Mouse (Mus musculus) MEL (cell line): ENCODE results near the gene C1rl. TPM values are rescaled to one million over a fixed set of nuclear protein-coding genes. Genes with fewer than 3 reads are reported as not detected.

Experiments used
- DNase-seq: peaks from one replicate; pipeline ENCODE4 v3.0.0; 2011; ENCODE audit warnings: low read depth, low spot score
- H3K27ac ChIP-seq: 2 replicates; pipeline ENCODE4 v1.5.1; 2012; ENCODE audit warnings: low read depth, mild to moderate bottlenecking, control low read depth, low read length, moderate library complexity; ENCODE audit not compliant: control insufficient read depth
- H3K27me3 ChIP-seq, 2 experiments: fragments of 150-350 bp in 1 of 2; sonication (generic) in 1 of 2; 2 replicates each; pipeline ENCODE4 v1.6.1; 2012; ENCODE audit warnings: low read length in 2 of 2, mild to moderate bottlenecking in 2 of 2, improper control_type of control experiment in 1 of 2, moderate library complexity in 1 of 2; ENCODE audit not compliant: insufficient read depth in 2 of 2, control insufficient read depth in 1 of 2
- H3K36me3 ChIP-seq, 2 experiments: 2 replicates each; pipeline ENCODE4 v1.6.1; 2012 to 2014; ENCODE audit warnings: low read length in 2 of 2, improper control_type of control experiment in 1 of 2, inconsistent platforms in 1 of 2, mild to moderate bottlenecking in 1 of 2; ENCODE audit not compliant: insufficient read depth in 2 of 2, control insufficient read depth in 1 of 2
- H3K4me1 ChIP-seq, 2 experiments: fragments of 150-350 bp in 1 of 2; sonication (generic) in 1 of 2; 2 replicates each; pipeline ENCODE4 v1.6.1; 2012; ENCODE audit warnings: low read length in 2 of 2, improper control_type of control experiment in 1 of 2, mild to moderate bottlenecking in 1 of 2; ENCODE audit not compliant: insufficient read depth in 2 of 2, control insufficient read depth in 1 of 2
- H3K4me3 ChIP-seq, 2 experiments: fragments of 150-350 bp in 1 of 2; sonication (generic) in 1 of 2; 2 replicates each; pipeline ENCODE4 v1.5.1; 2012; ENCODE audit warnings: low read depth in 2 of 2, low read length in 2 of 2, mild to moderate bottlenecking in 2 of 2, moderate library complexity in 2 of 2, control low read depth in 1 of 2, improper control_type of control experiment in 1 of 2; ENCODE audit not compliant: control insufficient read depth in 1 of 2, insufficient read depth in 1 of 2
- H3K79me2 ChIP-seq: 2 replicates; pipeline ENCODE4 v1.6.1; 2012; ENCODE audit warnings: mild to moderate bottlenecking, low read length, moderate library complexity; ENCODE audit not compliant: control insufficient read depth, poor library complexity, insufficient read depth
- H3K9ac ChIP-seq: 2 replicates; pipeline ENCODE4 v1.6.1; 2012; ENCODE audit warnings: low read depth, mild to moderate bottlenecking, control low read depth, low read length, moderate library complexity; ENCODE audit not compliant: control insufficient read depth, poor library complexity, severe bottlenecking
- H3K9me3 ChIP-seq: fragments of 150-350 bp; sonication (generic); replicated peaks from 2 replicates; pipeline ENCODE4 v1.6.1; 2012; ENCODE audit warnings: mild to moderate bottlenecking, low read length, improper control_type of control experiment, moderate library complexity; ENCODE audit not compliant: insufficient read depth
- BHLHE40 ChIP-seq: IDR thresholded peaks from 2 replicates; pipeline ENCODE4 v1.6.1; 2012; ENCODE audit warnings: low read depth, mild to moderate bottlenecking, inconsistent platforms, low read length, improper control_type of control experiment, borderline replicate concordance
- E2F4 ChIP-seq: IDR thresholded peaks from 2 replicates; pipeline ENCODE4 v1.6.1; 2011; ENCODE audit warnings: low read depth, low read length, improper control_type of control experiment, borderline replicate concordance
- EP300 ChIP-seq, 2 experiments: IDR thresholded peaks; 2 replicates each; pipeline ENCODE4 v1.6.1; 2011; ENCODE audit warnings: improper control_type of control experiment in 2 of 2, low read length in 2 of 2, low read depth in 1 of 2, mild to moderate bottlenecking in 1 of 2
- ETS1 ChIP-seq: IDR thresholded peaks from 2 replicates; pipeline ENCODE4 v1.6.1; 2012; ENCODE audit warnings: low read depth, mild to moderate bottlenecking, inconsistent platforms, low read length, improper control_type of control experiment, moderate library complexity
- GABPA ChIP-seq: IDR thresholded peaks from 2 replicates; pipeline ENCODE4 v1.6.1; 2012; ENCODE audit warnings: low read depth, mild to moderate bottlenecking, inconsistent platforms, low read length, improper control_type of control experiment, moderate library complexity
- GATA1 ChIP-seq: IDR thresholded peaks from 2 replicates; pipeline ENCODE4 v1.6.1; 2011; ENCODE audit warnings: low read depth, low read length, improper control_type of control experiment
- HCFC1 ChIP-seq: IDR thresholded peaks from 2 replicates; pipeline ENCODE4 v1.6.1; 2012; ENCODE audit warnings: low read depth, mild to moderate bottlenecking, inconsistent platforms, low read length, improper control_type of control experiment, moderate library complexity
- MAFK ChIP-seq: IDR thresholded peaks from 2 replicates; pipeline ENCODE4 v1.6.1; 2011; ENCODE audit warnings: low read depth, mild to moderate bottlenecking, low read length, improper control_type of control experiment, borderline replicate concordance
- MAZ ChIP-seq: IDR thresholded peaks from 2 replicates; pipeline ENCODE4 v1.6.1; 2012; ENCODE audit warnings: low read depth, mild to moderate bottlenecking, inconsistent platforms, low read length, improper control_type of control experiment
- MYC ChIP-seq: IDR thresholded peaks from 2 replicates; pipeline ENCODE4 v1.6.1; 2011; ENCODE audit warnings: low read depth, mild to moderate bottlenecking, low read length, improper control_type of control experiment, moderate library complexity
- NRF1 ChIP-seq: IDR thresholded peaks from 2 replicates; pipeline ENCODE4 v1.6.1; 2014; ENCODE audit warnings: low read depth, mild to moderate bottlenecking, inconsistent platforms, low read length, improper control_type of control experiment, moderate library complexity; ENCODE audit not compliant: poor library complexity, insufficient read depth, severe bottlenecking
- POLR2A ChIP-seq, 2 experiments: IDR thresholded peaks; 2 replicates each; pipeline ENCODE4 v1.6.1; 2011 to 2012; ENCODE audit warnings: low read length in 2 of 2, mild to moderate bottlenecking in 2 of 2, control low read depth in 1 of 2, improper control_type of control experiment in 1 of 2, low read depth in 1 of 2, moderate library complexity in 1 of 2; ENCODE audit not compliant: control insufficient read depth in 1 of 2, insufficient read depth in 1 of 2, poor library complexity in 1 of 2
- POLR2AphosphoS2 ChIP-seq: IDR thresholded peaks from 2 replicates; pipeline ENCODE4 v1.6.1; 2011; ENCODE audit warnings: low read length, improper control_type of control experiment
- RAD21 ChIP-seq: IDR thresholded peaks from 2 replicates; pipeline ENCODE4 v1.6.1; 2011; ENCODE audit warnings: mild to moderate bottlenecking, low read depth, low read length, improper control_type of control experiment
- TAL1 ChIP-seq: IDR thresholded peaks from 2 replicates; pipeline ENCODE4 v1.6.1; 2012; ENCODE audit warnings: mild to moderate bottlenecking, inconsistent platforms, low read length, moderate library complexity, mixed read lengths
- TCF12 ChIP-seq: IDR thresholded peaks from 2 replicates; pipeline ENCODE4 v1.6.1; 2014; ENCODE audit warnings: low read depth, mild to moderate bottlenecking, inconsistent platforms, low read length, improper control_type of control experiment, moderate library complexity
- USF1 ChIP-seq: IDR thresholded peaks from 2 replicates; pipeline ENCODE4 v1.6.1; 2014; ENCODE audit warnings: low read depth, mild to moderate bottlenecking, inconsistent platforms, low read length, improper control_type of control experiment, moderate library complexity
- ZC3H11A ChIP-seq: IDR thresholded peaks from 2 replicates; pipeline ENCODE4 v1.6.1; 2012; ENCODE audit warnings: low read depth, mild to moderate bottlenecking, inconsistent platforms, low read length, improper control_type of control experiment
- ZMIZ1 ChIP-seq: IDR thresholded peaks from 2 replicates; pipeline ENCODE4 v1.6.1; 2012; ENCODE audit warnings: low read depth, mild to moderate bottlenecking, inconsistent platforms, low read length, improper control_type of control experiment, moderate library complexity
- polyA plus RNA-seq, 2 experiments: library from polyadenylated mRNA; stranded (reverse) in 1 of 2; unstranded in 1 of 2; fragments of >175 nt in 1 of 2; fragments of >200 nt in 1 of 2; gene quantifications; 2 replicates each; pipeline versions ENCODE4 v1.2.1 to v1.2.4; 2012; ENCODE audit warnings: low replicate concordance in 2 of 2, low read depth in 1 of 2; ENCODE audit not compliant: insufficient read length in 2 of 2, insufficient read depth in 1 of 2, missing spikeins in 1 of 2
- total RNA-seq: library from RNA; depleted of rRNA; stranded (reverse); fragments of 300-350 nt; gene quantifications from 2 replicates; pipeline ENCODE4 v1.2.3, GENCODE M21; 2012

Gene C1rl
- total and polyA plus RNA-seq, 3 experiments: 1.2 to 2.6 TPM; not detected in 1

DNA sequence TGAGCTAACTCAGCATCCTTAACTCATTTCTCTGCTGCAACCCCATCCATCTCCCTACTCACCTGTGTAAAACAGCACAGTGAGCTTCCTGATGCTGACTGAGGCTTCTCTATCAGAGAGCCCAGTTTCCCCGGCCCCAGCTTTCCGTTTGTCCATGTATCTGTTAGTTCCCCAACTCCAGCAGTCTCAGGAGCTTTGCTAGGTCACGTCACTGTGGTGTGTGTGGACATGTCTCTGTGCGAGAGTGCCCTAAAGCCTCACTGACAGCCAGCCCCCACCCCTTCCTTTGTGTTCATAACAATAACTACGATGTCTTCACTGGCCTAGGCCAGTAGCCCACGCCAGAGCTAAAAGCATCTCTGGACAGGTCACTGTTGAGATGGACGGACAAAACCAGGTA, 16.7 kb upstream of the C1rl start:
- Histone ChIP-seq H3K36me3 (peaks cover 0 to 13% of the 10 kb centered on the region in 2 experiments; a peak in 2 of 4 replicates), H3K9me3 (no peaks in the 10 kb centered on the region), H3K27me3 (no peaks in the 10 kb centered on the region), H3K4me1 (peaks cover 3 to 29% of the 10 kb centered on the region in 2 experiments), H3K9ac (peak overlapping the region; percentile 86), H3K4me3 (peak overlapping the region; percentile 65 to 76), H3K27ac (peak overlapping the region; percentile 96), H3K79me2 (peaks cover 39% of the 10 kb centered on the region)
- no peak for TF ChIP-seq MAZ
- no peak for TF ChIP-seq BHLHE40
- TF ChIP-seq E2F4: no peak
- no peak for TF ChIP-seq ZC3H11A
- TF ChIP-seq GATA1: no peak
- TF ChIP-seq MYC: no peak
- no peak for TF ChIP-seq ZMIZ1
- TF ChIP-seq POLR2AphosphoS2: no peak
- DNase-seq: peak; percentile 71

- Histone ChIP-seq H3K4me1 (peaks cover 0 to 27% of the 10 kb centered on the region in 2 experiments; a peak in 3 of 4 replicates), H3K27ac (peak overlapping the region; percentile 96), H3K27me3 (no peaks in the 10 kb centered on the region), H3K79me2 (peaks cover 39% of the 10 kb centered on the region), H3K36me3 (peaks cover 0 to 10% of the 10 kb centered on the region in 2 experiments; a peak in 2 of 4 replicates), H3K4me3 (peak overlapping the region; percentile 65 to 76), H3K9me3 (no peaks in the 10 kb centered on the region), H3K9ac (peak overlapping the region; percentile 86)
- no peak for TF ChIP-seq EP300 (IDR thresholded peaks at IDR 0.05; ENCODE audit: low read depth in 1 of 2, low read length in 2 of 2)
- 0 out of 4 replicates have a peak, but pooled peaks of 1 of the 2 experiments have one; percentile 28 for TF ChIP-seq POLR2A (IDR thresholded peaks at IDR 0.05; ENCODE audit: control insufficient read depth in 1 of 2, insufficient read depth in 1 of 2, low read depth in 1 of 2, low read length in 2 of 2, poor library complexity in 1 of 2)
- DNase-seq: peak; percentile 66
Observed at GRCm38 (mm10) chr6:124476796-124477195, 16.1 kb upstream of the C1rl start.

- peaks cover 0 to 30% of the 10 kb centered on the region in 2 experiments; a peak in 3 of 4 replicates for H3K4me1 ChIP-seq
- H3K4me3 ChIP-seq: peak overlapping the region; percentile 65 to 76
- peak overlapping the region; percentile 86 for H3K9ac ChIP-seq
- H3K36me3 ChIP-seq: peaks cover 0 to 14% of the 10 kb centered on the region in 2 experiments; a peak in 2 of 4 replicates
- TF ChIP-seq ZC3H11A: no peak
- no peak for TF ChIP-seq TAL1
- TF ChIP-seq MAFK: no peak
- TF ChIP-seq GABPA: no peak
- no peak for TF ChIP-seq TCF12
- no peak for TF ChIP-seq GATA1
- no peak for TF ChIP-seq USF1
- TF ChIP-seq HCFC1: no peak
- TF ChIP-seq NRF1: no peak
- TF ChIP-seq ETS1: no peak
- TF ChIP-seq RAD21: no peak
- no peak for TF ChIP-seq ZMIZ1
- H3K27me3 ChIP-seq: no peaks in the 10 kb centered on the region
- no peaks in the 10 kb centered on the region for H3K9me3 ChIP-seq
- DNase-seq: peak; percentile 70
- H3K27ac ChIP-seq: peak overlapping the region; percentile 96
- H3K79me2 ChIP-seq: peaks cover 37% of the 10 kb centered on the region
Observed at GRCm38 (mm10) chr6:124477221-124477655, 15.7 kb upstream of the C1rl start.
